Mouse (Mus musculus): ENCODE results near the gene Tm6sf1.

The Tm6sf1 gene

GRCm38 (mm10) chr7:81851706-81852105, 7.1 kb upstream of the Tm6sf1 start:
- peak; percentile 33 for DNase-seq

GRCm38 (mm10) chr7:81854568-81855307, 4.1 kb upstream of the Tm6sf1 start:
- DNase-seq, result no peak

GRCm38 (mm10) chr7:81855694-81856093, 3.1 kb upstream of the Tm6sf1 start, which contains the start of gene Gm10160:
Gene Gm10160, minus strand, starts transcription at chr7:81855794.
- no peak for DNase-seq

GRCm38 (mm10) chr7:81856221-81856620, 2.6 kb upstream of the Tm6sf1 start:
- DNase-seq, result no peak

GRCm38 (mm10) chr7:81858236-81858635, 565 bp upstream of the Tm6sf1 start:
- no peak for DNase-seq

GRCm38 (mm10) chr7:81860071-81860470, 1.3 kb downstream of the Tm6sf1 start:
- peak; percentile 29 for DNase-seq

GRCm38 (mm10) chr7:81860996-81861395, 2.2 kb downstream of the Tm6sf1 start:
- DNase-seq, result no peak

GRCm38 (mm10) chr7:81861461-81861860, 2.7 kb downstream of the Tm6sf1 start:
- no peak for DNase-seq

- DNase-seq, result no peak
These were observed 3.1 kb downstream of the Tm6sf1 start for GRCm38 (mm10) chr7:81861921-81862320.

GRCm38 (mm10) chr7:81862587-81863583, 4.1 kb downstream of the Tm6sf1 start:
- peak; percentile 55 for DNase-seq

GRCm38 (mm10) chr7:81864552-81864951, 5.8 kb downstream of the Tm6sf1 start:
- DNase-seq, result peak; percentile 1

- peak; percentile 1 for DNase-seq
These were observed 7.1 kb downstream of the Tm6sf1 start for GRCm38 (mm10) chr7:81865937-81866336.

GRCm38 (mm10) chr7:81867231-81867930, 8.6 kb downstream of the Tm6sf1 start:
- DNase-seq, result no peak

- peak; percentile 90 for DNase-seq
These were observed 9.4 kb downstream of the Tm6sf1 start for GRCm38 (mm10) chr7:81868158-81868557.

- DNase-seq, result no peak
These were observed 13.8 kb downstream of the Tm6sf1 start for GRCm38 (mm10) chr7:81872493-81873013.

GRCm38 (mm10) chr7:81873807-81874206, 15.0 kb downstream of the Tm6sf1 start:
- no peak for DNase-seq

GRCm38 (mm10) chr7:81874636-81875035, 15.8 kb downstream of the Tm6sf1 start:
- DNase-seq, result peak; percentile 40

- no peak for DNase-seq
These were observed 16.6 kb downstream of the Tm6sf1 start for GRCm38 (mm10) chr7:81875372-81875771.

- DNase-seq, result no peak
These were observed 21.5 kb downstream of the Tm6sf1 start for GRCm38 (mm10) chr7:81880286-81880685.

GRCm38 (mm10) chr7:81880797-81881196, 22.0 kb downstream of the Tm6sf1 start:
- DNase-seq, result no peak

GRCm38 (mm10) chr7:81881600-81881999, 22.8 kb downstream of the Tm6sf1 start:
- DNase-seq, result no peak

- DNase-seq, result no peak
These were observed 26.3 kb downstream of the Tm6sf1 start for GRCm38 (mm10) chr7:81885128-81885527.

GRCm38 (mm10) chr7:81899361-81899760, 40.6 kb downstream of the Tm6sf1 start:
- no peak for DNase-seq
